Mouse (Mus musculus) left cerebral cortex, adult 2 months (tissue): Measurements from ENCODE around the gene Pim1. TPM values are rescaled to one million over a fixed set of nuclear protein-coding genes. Genes with fewer than 3 reads are reported as not detected.
"Not testable (repeated sequence)": the region's sequence is repeated elsewhere in the genome, so short reads cannot be mapped to it uniquely, and the experiment has no call there.

Source experiments
- DNase-seq, 2 experiments: peaks; one replicate each; pipeline ENCODE4 v3.0.0; 2021 to 2022; ENCODE audit warnings: low spot score in 2 of 2, mixed read lengths in 1 of 2; ENCODE audit errors: extremely low spot score in 1 of 2
- H3K27ac ChIP-seq: fragments of 200-600 bp; 2 replicates; pipeline ENCODE4 v1.8.1; 2022
- H3K4me3 ChIP-seq: fragments of 200-600 bp; 2 replicates; pipeline ENCODE4 v1.8.1; 2022
- CTCF ChIP-seq: fragments of 200-600 bp; IDR thresholded peaks from 2 replicates; pipeline ENCODE4 v1.8.1; 2022; ENCODE audit warnings: antibody characterized with exemption, mild to moderate bottlenecking, moderate library complexity
- intact Hi-C: fragments of 180-260 bp; cut with DNase I; formaldehyde crosslinking; loops from one replicate; pipeline ENCODE4 v1.15.1; 2025
- total RNA-seq, 2 experiments: library from RNA; stranded (reverse); gene quantifications; 2 replicates each; pipeline ENCODE4 v1.2.3; 2021

Pim1 gene
- total RNA-seq, 2 experiments from 2014 or later: 9.2 to 13.6 TPM

DNA sequence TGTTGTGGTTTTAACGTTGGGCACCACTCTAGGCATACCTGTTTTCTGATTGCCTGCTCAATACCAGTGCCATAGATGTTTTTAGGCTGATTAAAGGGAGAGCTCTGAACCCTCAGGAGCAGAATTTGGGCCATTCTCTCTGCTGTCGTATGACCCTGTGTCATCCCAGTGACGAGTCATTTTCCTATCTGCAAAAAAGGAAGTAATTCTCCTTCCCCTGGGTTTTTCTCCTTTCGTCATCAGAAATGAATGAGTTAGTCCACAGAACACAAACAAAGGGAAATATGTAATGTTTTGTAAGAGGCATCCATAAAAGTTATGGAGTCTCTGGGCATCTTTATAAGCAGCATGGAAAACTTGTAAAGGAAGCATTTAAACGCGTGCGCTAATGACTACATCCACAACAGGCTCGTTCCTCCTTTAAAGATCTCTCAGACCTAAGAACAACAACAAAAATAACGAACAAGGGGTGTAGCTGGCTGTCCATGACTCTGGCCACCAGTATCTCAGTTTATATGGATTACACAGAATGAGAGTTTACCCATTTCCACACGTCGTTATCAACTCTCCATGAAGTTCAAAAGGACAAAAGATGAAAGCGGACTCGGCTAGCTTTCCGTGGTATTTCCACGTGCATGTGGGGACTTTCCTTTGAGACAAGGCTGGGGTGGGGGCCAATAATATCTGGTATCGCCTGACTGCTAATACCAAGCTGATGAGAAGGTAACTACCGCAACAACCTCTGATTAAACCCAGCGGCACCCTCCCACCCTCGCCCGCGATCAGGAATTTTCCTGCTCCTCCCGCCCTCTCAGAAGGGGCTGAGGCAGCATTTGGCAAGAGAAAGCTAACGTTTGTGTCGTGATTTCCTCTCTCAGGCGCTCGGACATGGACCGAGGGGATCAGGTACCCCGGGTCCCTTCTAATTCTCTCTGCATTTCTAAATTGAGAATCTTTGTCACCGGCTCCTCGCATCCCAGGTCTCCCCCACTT, 1.3 kb upstream of the Pim1 start:
- peak overlapping the region; percentile 57 for H3K4me3 ChIP-seq
- DNase-seq: no peak
- H3K27ac ChIP-seq: peak overlapping the region; percentile 61
- TF ChIP-seq CTCF: no peak
- intact Hi-C loops: no loop called here

DNA sequence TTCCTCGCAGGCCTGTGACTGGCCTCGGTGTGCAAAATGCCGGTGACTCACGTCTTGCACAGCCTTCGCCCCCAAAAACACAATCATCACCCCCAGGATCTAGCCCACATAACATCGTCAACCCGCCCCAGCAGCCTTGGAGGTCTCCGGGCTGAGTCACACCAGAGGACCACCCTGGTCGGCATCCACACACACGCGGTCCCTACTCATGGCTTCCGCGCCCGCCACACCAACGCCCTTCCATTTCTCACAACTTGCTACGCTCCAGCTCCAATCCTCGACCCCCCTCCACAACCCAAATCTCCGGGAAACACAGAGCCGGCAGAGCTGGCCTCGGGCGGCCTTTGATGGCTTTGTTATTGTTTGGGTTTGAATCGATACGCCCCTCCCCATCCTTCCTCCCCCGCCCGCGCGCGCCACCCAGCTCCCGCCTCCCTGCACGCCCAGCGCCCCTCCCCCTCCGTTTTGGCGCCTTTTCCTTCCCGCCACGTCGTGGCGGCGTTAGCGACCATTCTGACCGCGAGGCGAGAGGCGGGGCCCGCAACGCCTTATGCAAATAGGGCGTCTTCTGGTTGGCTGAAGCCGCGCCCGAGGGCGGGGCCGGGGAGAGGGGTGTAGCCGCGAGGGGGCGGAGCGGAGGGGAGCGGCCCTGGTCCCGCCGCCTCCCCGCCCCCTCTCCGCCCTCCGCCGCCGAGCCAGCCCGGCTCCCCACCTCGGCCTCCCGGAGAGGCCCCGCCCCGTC, 411 bp upstream of the Pim1 start:
- Histone ChIP-seq H3K4me3 (peak overlapping the region; percentile 57), H3K27ac (peak overlapping the region; percentile 61)
- TF ChIP-seq CTCF: no peak; the same call in 1 of the 2 replicates
- intact Hi-C loops: loop anchor here (2.0 to 5.0 kb wide), 2 partner anchors 108 to 221 kb away; partner anchors contain the start of gene BC004004
- DNase-seq: peak; percentile 94 to 96

DNA sequence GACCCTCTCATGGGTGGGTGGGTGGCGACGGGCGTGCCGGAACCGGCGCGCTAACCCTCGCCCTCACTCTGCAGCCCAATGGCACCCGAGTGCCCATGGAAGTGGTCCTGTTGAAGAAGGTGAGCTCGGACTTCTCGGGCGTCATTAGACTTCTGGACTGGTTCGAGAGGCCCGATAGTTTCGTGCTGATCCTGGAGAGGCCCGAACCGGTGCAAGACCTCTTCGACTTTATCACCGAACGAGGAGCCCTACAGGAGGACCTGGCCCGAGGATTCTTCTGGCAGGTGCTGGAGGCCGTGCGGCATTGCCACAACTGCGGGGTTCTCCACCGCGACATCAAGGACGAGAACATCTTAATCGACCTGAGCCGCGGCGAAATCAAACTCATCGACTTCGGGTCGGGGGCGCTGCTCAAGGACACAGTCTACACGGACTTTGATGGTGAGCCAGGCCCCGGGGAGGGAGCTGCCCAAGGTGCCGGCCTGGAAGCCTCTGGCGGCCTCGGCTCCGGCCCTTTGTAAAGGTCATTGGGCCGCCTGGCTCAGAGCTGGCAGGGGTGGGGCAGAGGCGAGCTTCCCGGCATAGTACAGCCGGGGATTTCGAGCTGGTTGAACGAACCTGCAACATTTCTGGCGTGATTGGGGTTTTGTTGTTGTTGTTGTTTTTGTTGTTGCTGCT, 1.2 kb downstream of the Pim1 start:
- intact Hi-C loops: loop anchor here (1.0 to 5.0 kb wide), 4 partner anchors 54 to 223 kb away; partner anchors contain the start of gene BC004004
- DNase-seq: peak; percentile 22 to 28
- Histone ChIP-seq H3K27ac (peak overlapping the region; percentile 74), H3K4me3 (peak overlapping the region; percentile 92)
- no peak for TF ChIP-seq CTCF

DNA sequence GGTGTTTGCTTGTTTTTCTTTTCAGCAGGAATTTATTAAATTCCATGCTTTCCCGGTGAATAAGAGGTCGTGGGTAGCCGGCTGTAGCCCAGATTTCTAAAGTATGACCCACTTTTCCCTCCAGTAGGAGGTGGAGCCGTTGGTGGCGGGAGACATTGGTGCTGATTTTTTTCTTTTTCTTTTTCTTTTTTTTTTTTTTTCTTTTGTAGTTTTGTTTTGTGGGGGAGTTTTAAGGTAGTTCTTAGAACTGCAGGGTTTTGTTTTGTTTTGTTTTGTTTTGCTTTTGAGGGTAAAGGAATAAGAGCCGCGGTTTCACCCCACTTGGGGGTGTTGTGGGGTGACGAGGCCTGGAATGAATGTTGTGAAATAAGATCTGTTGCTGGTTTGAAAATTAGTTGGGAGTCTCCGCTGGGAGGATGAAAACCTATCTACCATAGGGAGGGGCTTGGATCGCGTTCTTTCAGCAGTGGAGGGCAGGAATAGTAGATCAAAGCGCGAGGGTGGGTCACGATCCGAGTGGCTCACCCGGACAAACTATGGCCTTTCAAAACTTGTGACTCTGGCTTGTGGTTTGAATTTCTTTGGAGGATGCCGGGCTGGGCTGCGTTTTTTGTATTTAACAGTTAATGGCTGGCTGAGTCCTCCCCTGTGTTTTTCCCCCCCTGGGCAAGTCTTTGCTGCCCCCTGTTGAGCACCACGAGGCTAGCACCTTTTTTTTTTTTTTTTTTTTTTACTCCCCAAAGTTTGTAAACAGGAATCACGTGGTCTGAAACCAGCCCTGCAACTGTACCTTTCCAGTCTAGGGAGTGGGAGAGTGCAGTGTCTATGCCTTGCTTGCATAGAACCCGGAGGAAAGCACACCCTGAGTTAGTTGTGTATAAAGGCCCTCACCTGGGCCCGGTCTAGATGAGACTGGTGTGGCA, 2.0 kb downstream of the Pim1 start:
- peak; percentile 31 to 41 for DNase-seq
- H3K4me3 ChIP-seq: peak overlapping the region; percentile 92
- H3K27ac ChIP-seq: peak overlapping the region; percentile 74
- intact Hi-C loops: loop anchor here (1.0 to 5.0 kb wide), 3 partner anchors 55 to 110 kb away; no protein-coding TSS in a partner anchor
- peak; percentile 78 for TF ChIP-seq CTCF

DNA sequence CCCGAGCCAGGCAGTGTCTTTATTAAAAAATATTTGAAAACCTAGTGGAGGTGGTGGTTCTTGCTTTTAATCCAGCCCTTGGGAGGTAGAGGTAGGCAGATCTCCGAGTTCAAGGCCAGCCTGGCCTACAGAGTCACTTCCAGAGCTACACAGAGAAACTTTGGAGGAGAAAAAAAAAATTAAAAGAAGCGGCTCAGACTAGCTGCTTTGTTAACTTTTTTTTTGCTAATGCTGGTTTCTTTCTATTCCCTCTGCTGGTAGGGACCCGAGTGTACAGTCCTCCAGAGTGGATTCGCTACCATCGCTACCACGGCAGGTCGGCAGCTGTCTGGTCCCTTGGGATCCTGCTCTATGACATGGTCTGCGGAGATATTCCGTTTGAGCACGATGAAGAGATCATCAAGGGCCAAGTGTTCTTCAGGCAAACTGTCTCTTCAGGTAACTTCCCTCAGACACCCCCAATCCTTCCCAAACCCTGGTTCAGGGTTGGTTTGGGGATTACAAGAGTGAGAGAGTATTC, 3.0 kb downstream of the Pim1 start:
- intact Hi-C loops: loop anchor here (5.0 kb wide), 1 partner anchor 111 kb away; no protein-coding TSS in a partner anchor
- no peak for DNase-seq
- TF ChIP-seq CTCF: no peak
- Histone ChIP-seq H3K4me3 (no peak overlapping the region), H3K27ac (no peak overlapping the region)

DNA sequence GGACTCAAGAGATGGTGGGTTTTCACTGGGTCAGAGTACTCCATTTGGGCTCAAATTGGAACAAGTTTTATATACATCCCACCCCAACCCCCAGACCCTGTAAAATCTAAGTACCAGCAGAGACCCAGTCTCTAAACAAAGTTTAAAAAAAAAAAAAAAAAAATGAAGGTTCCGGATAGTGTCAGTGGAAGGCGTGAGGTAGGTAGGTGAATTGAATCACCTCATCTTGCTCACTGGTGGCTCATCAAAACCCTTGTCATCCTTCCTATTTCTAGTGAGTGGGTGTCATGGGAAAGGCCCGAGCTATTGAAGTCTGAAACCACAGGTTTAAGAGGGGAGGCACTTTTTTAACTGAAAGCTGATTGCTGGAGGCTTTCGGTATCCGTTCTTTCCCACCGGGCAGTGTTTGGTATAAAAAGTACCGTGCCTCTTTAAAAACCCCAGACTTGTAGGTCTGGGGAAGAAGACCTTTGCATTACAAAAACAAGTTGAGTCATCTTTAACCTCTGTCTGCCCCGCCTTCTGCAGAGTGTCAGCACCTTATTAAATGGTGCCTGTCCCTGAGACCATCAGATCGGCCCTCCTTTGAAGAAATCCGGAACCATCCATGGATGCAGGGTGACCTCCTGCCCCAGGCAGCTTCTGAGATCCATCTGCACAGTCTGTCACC, 3.6 kb downstream of the Pim1 start:
- intact Hi-C loops: loop anchor here (5.0 kb wide), 1 partner anchor 112 kb away; no protein-coding TSS in a partner anchor
- no peak for DNase-seq
- Histone ChIP-seq H3K4me3 (no peak overlapping the region), H3K27ac (no peak overlapping the region)
- TF ChIP-seq CTCF: no peak

DNA sequence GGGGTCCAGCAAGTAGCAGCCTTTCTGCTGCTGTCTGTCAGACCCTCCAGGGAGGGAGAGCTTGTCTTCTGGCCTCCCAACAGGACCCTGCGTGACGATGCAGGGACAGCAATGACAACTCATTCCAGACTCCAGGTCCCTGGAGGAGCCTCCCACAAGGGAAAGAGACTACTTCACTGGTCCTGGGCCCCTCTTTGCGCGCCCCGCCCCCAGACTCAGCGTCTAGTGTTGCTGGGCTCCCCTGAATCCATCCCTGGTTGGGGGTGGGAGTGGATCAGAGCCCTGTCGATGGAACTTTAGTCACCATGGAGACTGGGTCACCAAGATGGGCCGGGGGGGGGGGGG, 4.2 kb downstream of the Pim1 start:
- no peak for DNase-seq
- Histone ChIP-seq H3K27ac (no peak overlapping the region), H3K4me3 (no peak overlapping the region)
- no peak for TF ChIP-seq CTCF
- intact Hi-C loops: loop anchor here (5.0 kb wide), 1 partner anchor 112 kb away; no protein-coding TSS in a partner anchor

DNA sequence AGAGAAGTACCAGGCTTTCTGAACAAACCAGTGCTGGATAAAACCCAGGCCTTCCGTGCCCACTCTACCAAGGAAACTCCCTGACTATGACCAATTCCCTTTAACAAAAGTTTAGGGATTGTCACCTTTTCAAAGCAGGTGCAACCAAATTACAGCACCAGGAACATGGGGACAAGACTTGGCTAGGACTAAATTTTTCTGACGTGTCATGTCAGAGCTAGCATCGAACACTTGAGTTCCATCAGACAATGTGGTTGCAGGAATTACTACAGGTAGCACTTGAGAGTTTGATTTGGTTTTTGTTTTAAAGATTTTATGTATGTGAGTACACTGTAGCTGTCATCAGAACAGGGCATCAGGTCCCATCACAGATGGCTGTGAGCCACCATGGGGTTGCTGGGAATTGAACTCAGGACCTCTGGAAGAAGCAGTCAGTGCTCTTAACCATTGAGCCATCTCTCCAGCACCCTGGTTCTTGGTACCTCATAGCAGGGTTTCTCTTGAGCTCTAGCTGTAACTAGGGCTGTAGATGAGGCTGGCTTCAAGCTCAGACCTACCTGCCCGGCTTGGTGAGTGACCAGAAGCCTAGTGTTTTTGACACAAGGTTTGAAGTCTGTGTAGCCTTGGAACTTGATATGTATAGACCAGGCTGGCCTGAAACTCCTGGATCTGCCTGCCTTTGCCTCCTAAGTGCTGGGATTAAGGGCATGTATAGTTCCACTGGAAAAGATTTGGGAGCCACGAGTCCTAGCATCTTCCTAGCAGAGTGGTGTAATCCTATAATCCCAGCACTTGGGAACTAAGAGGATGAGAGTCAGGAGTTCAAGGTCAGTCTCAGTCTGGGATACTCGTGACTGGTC, 5.9 kb downstream of the Pim1 start:
- intact Hi-C loops: no loop called here
- Histone ChIP-seq H3K27ac (no peak overlapping the region), H3K4me3 (no peak overlapping the region)
- DNase-seq: no peak
- no peak for TF ChIP-seq CTCF

DNA sequence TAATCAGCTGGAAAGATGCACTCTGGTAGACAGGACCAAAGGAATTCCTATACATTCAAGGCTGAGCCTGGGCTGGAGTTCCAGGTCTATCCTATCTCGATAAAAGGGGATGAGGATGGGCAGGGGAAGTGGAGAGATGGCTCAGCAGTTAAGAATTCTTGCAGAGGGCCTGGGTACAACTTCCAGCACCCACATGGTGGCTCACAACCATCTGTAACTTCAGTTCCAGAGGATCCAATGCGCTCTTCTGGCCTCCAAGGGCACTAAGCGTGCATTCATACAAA, 6.5 kb downstream of the Pim1 start:
- no peak overlapping the region for H3K4me3 ChIP-seq
- DNase-seq: no peak
- no peak for TF ChIP-seq CTCF
- no peak overlapping the region for H3K27ac ChIP-seq
- intact Hi-C loops: no loop called here

DNA sequence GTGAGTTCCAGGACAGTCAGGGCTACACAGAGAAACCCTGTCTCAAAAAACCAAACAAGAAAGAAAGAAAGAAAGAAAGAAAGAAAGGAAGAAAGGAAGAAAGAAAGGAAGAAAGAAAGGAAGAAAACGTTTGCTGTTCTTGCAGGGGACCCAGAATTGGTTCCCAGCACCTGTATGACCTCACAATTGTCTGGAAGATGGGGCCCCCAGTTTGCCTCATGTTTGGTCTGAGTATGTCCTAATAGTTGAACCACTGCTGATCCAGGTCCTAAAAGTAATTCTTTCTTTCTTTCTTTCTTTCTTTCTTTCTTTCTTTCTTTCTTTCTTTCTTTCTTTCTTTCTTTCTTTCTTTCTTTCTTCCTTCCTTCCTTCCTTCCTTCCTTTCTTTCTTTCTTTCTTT, 6.9 kb downstream of the Pim1 start:
- DNase-seq, intact Hi-C loops, H3K4me3 ChIP-seq, H3K27ac ChIP-seq: not testable (repeated sequence)
